Mouse (Mus musculus): ENCODE measurements around the gene Aqp6. TPM values are rescaled to one million over a fixed set of nuclear protein-coding genes. Genes with fewer than 3 reads are reported as not detected.

Aqp6 gene
- total RNA-seq (2012; rRNA removed): 0.36 and 0.69 TPM in 2 replicates

DNA sequence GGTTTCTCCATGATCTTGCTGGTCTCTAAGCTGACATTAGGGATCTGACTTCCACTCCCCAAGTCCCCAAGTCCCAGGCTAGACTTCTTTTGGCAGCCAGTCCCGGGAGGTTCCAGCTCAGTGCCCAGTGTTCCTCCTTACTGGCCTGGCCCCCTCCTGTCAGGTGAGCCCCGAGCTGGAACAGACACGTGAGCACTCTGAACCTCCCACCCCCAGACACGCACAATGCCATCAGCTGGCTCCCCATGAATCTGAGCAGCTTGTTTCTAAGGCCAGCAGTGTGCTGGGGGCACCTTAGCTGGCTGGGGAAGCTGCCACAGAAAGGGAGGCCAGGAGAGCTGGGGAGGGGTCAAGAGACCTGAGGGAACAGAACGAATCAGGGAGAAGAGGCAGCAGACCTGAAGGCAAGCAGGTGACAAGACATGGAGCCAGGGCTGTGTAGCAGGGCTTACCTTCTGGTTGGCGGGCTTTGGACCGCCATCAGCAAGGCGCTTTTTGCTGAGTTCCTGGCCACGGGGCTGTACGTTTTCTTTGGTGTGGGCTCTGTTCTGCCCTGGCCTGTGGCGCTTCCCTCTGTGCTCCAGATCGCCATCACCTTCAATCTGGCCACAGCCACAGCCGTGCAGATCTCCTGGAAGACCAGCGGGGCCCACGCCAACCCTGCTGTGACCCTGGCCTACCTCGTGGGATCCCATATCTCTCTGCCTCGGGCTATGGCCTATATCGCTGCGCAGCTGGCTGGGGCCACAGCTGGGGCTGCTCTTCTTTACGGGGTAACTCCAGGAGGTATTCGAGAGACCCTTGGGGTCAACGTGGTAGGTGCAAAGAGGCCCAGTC, at the start of gene Aqp6:
TSS of gene Aqp6 (plus strand) at position 415 of the 837 bp plus-strand sequence.
- Histone ChIP-seq H3K9ac (ENCODE audit: insufficient read depth, low read depth, low read length, poor library complexity, severe bottlenecking) (peak within 1 kb of the TSS; percentile 31), H3K4me1 (ENCODE audit: control insufficient read depth in 2 of 2, insufficient read depth in 2 of 2, low read length in 2 of 2, poor library complexity in 1 of 2) (peaks cover 1 to 21% of the 10 kb centered on the region in 2 experiments; a peak in 2 of 4 replicates), H3K9me3 (ENCODE audit: control insufficient read depth, insufficient read depth, low read depth, low read length) (no peaks in the 10 kb centered on the region), H3K27ac (ENCODE audit: insufficient read depth, low read depth, low read length, poor library complexity, severe bottlenecking) (no peak within 1 kb of the TSS), H3K4me3 (ENCODE audit: insufficient read depth in 1 of 2, low read depth in 1 of 2, low read length in 2 of 2, poor library complexity in 1 of 2, severe bottlenecking in 1 of 2) (peak within 1 kb of the TSS; percentile 38), H3K36me3 (ENCODE audit: control insufficient read depth, insufficient read depth, low read length, poor library complexity, severe bottlenecking) (no peaks in the 10 kb centered on the region)
- no peak for DNase-seq (ENCODE audit: low read depth, low spot score)
- in situ Hi-C loops (cut with MboI; ENCODE audit: low sequenced_read_pairs in 2 of 2, unreplicated experiment in 2 of 2): no loop called here
- TF ChIP-seq MAFK (IDR thresholded peaks at IDR 0.05; ENCODE audit: insufficient read depth, low read depth, low read length) (no peak), ZC3H11A (IDR thresholded peaks at IDR 0.05; ENCODE audit: borderline replicate concordance, low read depth, low read length) (no peak), CHD2 (IDR thresholded peaks at IDR 0.05; ENCODE audit: low read depth, low read length) (no peak), HCFC1 (IDR thresholded peaks at IDR 0.05; ENCODE audit: borderline replicate concordance, insufficient read depth, low read length) (no peak), ZNF384 (IDR thresholded peaks at IDR 0.05; ENCODE audit: low read depth, low read length) (no peak)

DNA sequence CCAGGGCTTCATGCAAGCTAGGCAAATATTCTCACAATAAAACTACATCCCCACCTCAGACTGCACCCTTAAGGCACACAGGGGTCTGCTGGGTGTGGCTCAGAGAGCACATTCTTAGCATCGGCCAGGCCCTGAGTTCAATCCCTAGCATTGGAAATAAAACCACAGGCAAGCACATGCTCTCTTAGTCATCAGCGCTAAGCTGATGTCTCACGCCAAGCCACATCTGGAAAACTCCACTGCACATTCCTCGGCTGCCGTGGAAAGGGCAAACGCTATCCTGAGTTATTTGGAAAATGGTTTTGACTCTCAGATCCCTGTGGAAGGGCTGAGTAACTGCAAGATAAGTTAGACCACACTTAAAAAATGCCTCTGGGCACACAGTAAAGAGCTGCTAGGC, 47.4 kb upstream of the Aqp6 start:
- Histone ChIP-seq H3K4me3 (ENCODE audit: insufficient read depth in 1 of 2, low read depth in 1 of 2, low read length in 2 of 2, poor library complexity in 1 of 2, severe bottlenecking in 1 of 2) (no peak overlapping the region), H3K9me3 (ENCODE audit: control insufficient read depth, insufficient read depth, low read depth, low read length) (no peaks in the 10 kb centered on the region), H3K36me3 (ENCODE audit: control insufficient read depth, insufficient read depth, low read length, poor library complexity, severe bottlenecking) (no peaks in the 10 kb centered on the region), H3K4me1 (ENCODE audit: control insufficient read depth in 2 of 2, insufficient read depth in 2 of 2, low read length in 2 of 2, poor library complexity in 1 of 2) (peaks cover 2 to 12% of the 10 kb centered on the region in 2 experiments; a peak in 3 of 4 replicates), H3K9ac (ENCODE audit: insufficient read depth, low read depth, low read length, poor library complexity, severe bottlenecking) (no peak overlapping the region), H3K27ac (ENCODE audit: insufficient read depth, low read depth, low read length, poor library complexity, severe bottlenecking) (no peak overlapping the region)
- no peak for TF ChIP-seq ZC3H11A (IDR thresholded peaks at IDR 0.05; ENCODE audit: borderline replicate concordance, low read depth, low read length)
- DNase-seq (ENCODE audit: low read depth, low spot score): no peak
- in situ Hi-C loops (cut with MboI; ENCODE audit: low sequenced_read_pairs in 2 of 2, unreplicated experiment in 2 of 2): no loop called here

DNA sequence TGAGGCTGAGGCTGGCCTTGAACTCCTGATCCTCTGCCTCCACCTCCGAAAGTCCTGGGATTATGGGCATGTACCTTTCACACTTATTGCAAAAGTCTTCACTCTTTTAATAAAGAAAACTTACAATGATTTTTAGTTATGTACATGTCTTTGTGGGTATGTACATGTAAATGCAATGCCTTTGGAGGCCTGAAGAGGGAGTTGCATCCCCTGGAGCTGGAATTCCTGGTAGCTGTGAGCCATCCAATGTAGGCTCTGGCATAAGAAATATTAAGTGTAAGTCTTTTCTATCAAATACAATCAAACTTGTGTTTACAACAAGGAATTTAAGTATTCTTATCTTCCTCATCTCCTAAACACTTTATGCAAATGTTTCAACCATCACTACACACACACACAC, 42.3 kb upstream of the Aqp6 start:
- Histone ChIP-seq H3K4me3 (ENCODE audit: insufficient read depth in 1 of 2, low read depth in 1 of 2, low read length in 2 of 2, poor library complexity in 1 of 2, severe bottlenecking in 1 of 2) (no peak overlapping the region), H3K27ac (ENCODE audit: insufficient read depth, low read depth, low read length, poor library complexity, severe bottlenecking) (no peak overlapping the region), H3K9ac (ENCODE audit: insufficient read depth, low read depth, low read length, poor library complexity, severe bottlenecking) (no peak overlapping the region), H3K9me3 (ENCODE audit: control insufficient read depth, insufficient read depth, low read depth, low read length) (no peaks in the 10 kb centered on the region), H3K4me1 (ENCODE audit: control insufficient read depth in 2 of 2, insufficient read depth in 2 of 2, low read length in 2 of 2, poor library complexity in 1 of 2) (peaks cover 4 to 9% of the 10 kb centered on the region in 2 experiments; a peak in 2 of 4 replicates), H3K36me3 (ENCODE audit: control insufficient read depth, insufficient read depth, low read length, poor library complexity, severe bottlenecking) (no peaks in the 10 kb centered on the region)
- no peak for TF ChIP-seq CHD2 (IDR thresholded peaks at IDR 0.05; ENCODE audit: low read depth, low read length)
- no peak for TF ChIP-seq ZNF384 (IDR thresholded peaks at IDR 0.05; ENCODE audit: low read depth, low read length)
- no peak for TF ChIP-seq ZC3H11A (IDR thresholded peaks at IDR 0.05; ENCODE audit: borderline replicate concordance, low read depth, low read length)
- no peak for TF ChIP-seq HCFC1 (IDR thresholded peaks at IDR 0.05; ENCODE audit: borderline replicate concordance, insufficient read depth, low read length)
- in situ Hi-C loops (cut with MboI; ENCODE audit: low sequenced_read_pairs in 2 of 2, unreplicated experiment in 2 of 2): no loop called here
- no peak for DNase-seq (ENCODE audit: low read depth, low spot score)

DNA sequence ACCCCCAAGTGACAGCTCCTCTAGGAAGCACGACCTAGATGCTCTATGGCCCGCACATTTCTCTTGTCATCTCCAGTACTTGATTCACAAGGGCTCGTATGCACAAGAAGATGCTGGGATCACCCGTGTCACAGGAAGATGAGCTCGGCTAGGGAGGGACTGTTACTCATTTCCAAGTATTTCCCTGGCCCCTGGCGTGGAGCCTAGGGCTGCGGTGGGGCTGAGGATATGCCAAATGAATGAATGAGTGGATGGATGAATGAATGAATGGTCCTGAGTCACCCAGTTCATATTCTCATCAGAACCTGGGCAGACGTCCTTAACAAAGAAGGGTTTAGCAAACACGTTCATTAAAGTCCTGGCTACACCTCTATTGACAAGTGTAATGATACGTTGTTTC, 41.0 kb upstream of the Aqp6 start:
- H3K9me3 ChIP-seq (ENCODE audit: control insufficient read depth, insufficient read depth, low read depth, low read length): no peaks in the 10 kb centered on the region
- peaks cover 4 to 17% of the 10 kb centered on the region in 2 experiments; a peak in 2 of 4 replicates for H3K4me1 ChIP-seq (ENCODE audit: control insufficient read depth in 2 of 2, insufficient read depth in 2 of 2, low read length in 2 of 2, poor library complexity in 1 of 2)
- no peak overlapping the region for H3K9ac ChIP-seq (ENCODE audit: insufficient read depth, low read depth, low read length, poor library complexity, severe bottlenecking)
- in situ Hi-C loops (cut with MboI; ENCODE audit: low sequenced_read_pairs in 2 of 2, unreplicated experiment in 2 of 2): no loop called here
- DNase-seq (ENCODE audit: low read depth, low spot score): no peak
- no peaks in the 10 kb centered on the region for H3K36me3 ChIP-seq (ENCODE audit: control insufficient read depth, insufficient read depth, low read length, poor library complexity, severe bottlenecking)
- no peak overlapping the region for H3K27ac ChIP-seq (ENCODE audit: insufficient read depth, low read depth, low read length, poor library complexity, severe bottlenecking)
- no peak for TF ChIP-seq ZNF384 (IDR thresholded peaks at IDR 0.05; ENCODE audit: low read depth, low read length)
- no peak for TF ChIP-seq CHD2 (IDR thresholded peaks at IDR 0.05; ENCODE audit: low read depth, low read length)
- no peak for TF ChIP-seq MAFK (IDR thresholded peaks at IDR 0.05; ENCODE audit: insufficient read depth, low read depth, low read length)
- TF ChIP-seq HCFC1 (IDR thresholded peaks at IDR 0.05; ENCODE audit: borderline replicate concordance, insufficient read depth, low read length): no peak
- no peak for TF ChIP-seq ZC3H11A (IDR thresholded peaks at IDR 0.05; ENCODE audit: borderline replicate concordance, low read depth, low read length)
- no peak overlapping the region for H3K4me3 ChIP-seq (ENCODE audit: insufficient read depth in 1 of 2, low read depth in 1 of 2, low read length in 2 of 2, poor library complexity in 1 of 2, severe bottlenecking in 1 of 2)

Measured in ES-E14 (cell line).